Mouse (Mus musculus): ENCODE data around the gene Apex2. TPM values are rescaled to one million over a fixed set of nuclear protein-coding genes. Genes with fewer than 3 reads are reported as not detected.
A peak's percentile ranks its signal among the peaks of the same experiment; 100 is the strongest.
"Not testable (repeated sequence)": the region's sequence is repeated elsewhere in the genome, so short reads cannot be mapped to it uniquely, and the experiment has no call there.

Apex2 gene
- polyA plus RNA-seq, 1 experiment from 2014 or later = 14.4 TPM

DNA sequence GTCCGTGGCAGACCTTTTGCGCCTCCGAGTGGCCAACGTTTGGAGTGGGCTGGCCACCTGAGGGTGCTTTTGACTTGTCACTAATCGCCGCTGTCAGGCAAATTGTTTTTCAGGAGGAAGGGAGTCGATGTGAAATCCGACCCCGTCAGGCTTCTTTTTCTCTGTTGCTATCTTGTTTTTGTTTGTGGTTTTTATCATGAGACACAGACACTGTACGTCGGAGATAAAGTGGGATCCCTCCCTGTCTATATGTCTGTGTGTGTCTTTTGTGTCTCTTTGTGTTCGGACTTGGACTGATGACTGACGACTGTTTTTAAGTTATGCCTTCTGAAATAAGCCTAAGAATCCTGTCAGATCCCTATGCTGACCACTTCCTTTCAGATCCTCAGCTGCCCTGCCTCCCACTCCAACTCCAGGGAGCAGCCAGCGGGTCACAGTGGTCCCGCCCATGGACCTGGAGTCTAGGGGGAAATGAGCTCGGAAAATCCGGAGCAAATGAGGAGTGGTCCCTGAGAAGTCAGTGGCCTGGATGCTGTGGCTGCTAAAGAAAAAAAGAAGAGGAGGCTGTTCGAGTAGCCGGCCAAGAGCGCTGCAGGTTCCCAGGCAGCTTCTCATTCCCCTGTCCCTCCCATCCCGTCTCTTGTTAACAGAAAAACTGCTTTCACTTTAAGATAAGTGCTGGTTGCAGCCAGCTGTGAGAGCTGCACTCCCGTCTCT lies 103.2 kb downstream of the Apex2 start:
- peak overlapping the region; percentile 60; the same call in 1 of the 2 replicates for H3K27ac ChIP-seq
- H3K4me3 ChIP-seq = peak overlapping the region; percentile 30

DNA sequence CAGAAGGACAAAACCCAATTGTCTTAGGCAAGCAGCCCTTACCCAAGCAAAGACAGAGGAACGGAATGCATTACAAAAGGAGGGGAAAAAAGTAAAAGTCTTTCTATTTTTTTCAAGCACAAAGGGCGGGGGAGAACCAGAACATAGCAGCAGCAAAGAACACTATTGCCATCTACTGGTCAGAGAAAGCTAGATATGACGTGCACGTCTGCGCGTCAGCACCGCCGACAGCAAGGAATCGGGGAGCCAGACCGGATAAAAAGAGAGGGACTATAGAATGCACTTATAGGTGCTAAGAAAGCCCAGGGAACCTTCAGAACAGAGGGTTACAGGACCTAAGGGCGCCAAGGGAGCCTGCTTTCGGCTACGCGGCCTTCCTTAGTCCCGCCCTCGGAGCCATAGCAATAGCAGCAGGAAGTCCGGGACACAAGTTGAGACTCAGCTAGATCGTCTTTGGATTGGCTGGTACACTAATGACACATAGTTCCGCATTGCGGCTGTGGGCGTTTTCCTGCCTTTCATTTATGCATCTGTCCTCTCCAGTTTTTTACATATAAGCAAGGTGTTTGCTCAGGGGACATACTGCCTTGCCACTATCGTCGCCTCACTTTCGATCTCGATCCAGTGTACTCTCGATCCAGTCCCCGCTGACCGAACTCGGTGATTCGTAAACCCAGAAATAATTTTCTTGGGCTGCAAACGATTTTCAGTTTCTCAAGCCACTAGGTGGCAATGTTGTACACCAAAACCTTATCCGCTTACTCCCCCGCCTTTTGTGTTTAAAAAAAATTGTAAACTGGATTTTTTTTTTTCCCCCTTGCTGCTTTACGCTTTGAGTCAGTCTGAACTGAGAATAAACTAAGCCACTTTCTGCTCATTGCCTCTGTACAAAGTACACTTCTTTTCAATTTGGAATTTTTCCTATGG lies 111.6 kb downstream of the Apex2 start:
- Histone ChIP-seq H3K4me1 (peaks cover 8% of the 10 kb centered on the region), H3K4me3 (peak overlapping the region; percentile 63), H3K27ac (peak overlapping the region; percentile 77), H3K9ac (peak overlapping the region; percentile 63), H3K36me3 (no peaks in the 10 kb centered on the region), H3K9me3 (replicated peaks) (no peaks in the 10 kb centered on the region), H3K27me3 (replicated peaks) (no peaks in the 10 kb centered on the region), H3K4me2 (peak overlapping the region; percentile 51)
- under 1% methylated on average over 34 of the region's 34 CpGs for WGBS (ENCODE audit: insufficient replicate concordance)
- peak; percentile 98 for ATAC-seq

More for the DNA sequence above, 103.2 kb downstream of the Apex2 start:
- WGBS (ENCODE audit: insufficient replicate concordance) = 13% methylated on average over 11 of the region's 22 CpGs
- not testable (repeated sequence) for H3K9me3 ChIP-seq (replicated peaks); H3K4me1 ChIP-seq; H3K36me3 ChIP-seq; H3K9ac ChIP-seq; ATAC-seq; H3K27me3 ChIP-seq (replicated peaks)
- peak overlapping the region; percentile 50 for H3K4me2 ChIP-seq

DNA sequence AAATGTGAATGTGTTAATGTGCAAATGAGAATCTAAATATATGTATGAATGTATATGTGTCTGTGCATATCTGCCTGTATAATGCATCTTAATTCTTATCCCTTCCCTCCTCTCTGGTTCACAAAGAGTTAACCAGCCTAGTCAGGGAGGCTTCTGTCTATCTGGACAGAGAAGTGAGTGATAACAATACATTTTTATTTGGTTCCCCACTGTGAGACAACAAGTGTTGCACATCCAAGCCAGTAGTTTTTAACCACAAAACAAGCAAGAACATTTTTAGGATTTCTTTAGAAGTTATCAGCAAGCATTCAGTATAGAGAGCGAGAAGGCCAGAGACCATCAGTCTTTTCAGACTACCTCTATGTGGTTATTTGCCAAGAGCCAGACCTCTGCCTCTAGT lies 118.3 kb downstream of the Apex2 start:
- no peak overlapping the region for H3K9ac ChIP-seq
- 65% methylated on average over 1 of the region's 1 CpGs for WGBS (ENCODE audit: insufficient replicate concordance)
- no peak overlapping the region for H3K4me2 ChIP-seq
- H3K4me1 ChIP-seq = peaks cover 21% of the 10 kb centered on the region
- no peaks in the 10 kb centered on the region for H3K27me3 ChIP-seq (replicated peaks)
- H3K36me3 ChIP-seq = no peaks in the 10 kb centered on the region
- ATAC-seq = no peak
- no peak overlapping the region for H3K27ac ChIP-seq
- no peaks in the 10 kb centered on the region for H3K9me3 ChIP-seq (replicated peaks)
- no peak overlapping the region for H3K4me3 ChIP-seq

Small RNAs within 50 kb of the gene (microRNA-seq; reads per million reads assigned to microRNA genes)
- gene Mir3620 = not detected

Other genes with a start within 250 kb of the Apex2 start
- 16.5 and 18.0 TPM in 2 replicates for gene Tmem29, start 130.7 kb downstream of the Apex2 start, polyA plus RNA-seq (2016; fragmentation: Nextera tagmentation; extraction: Ambion mirVana)
- gene Alas2, start 42.5 kb downstream of the Apex2 start, polyA plus RNA-seq (2016; fragmentation: Nextera tagmentation; extraction: Ambion mirVana) = 776 and 813 TPM in 2 replicates
- 6.9 and 7.1 TPM in 2 replicates for gene Pfkfb1, start 1.6 kb downstream of the Apex2 start, polyA plus RNA-seq (2016; fragmentation: Nextera tagmentation; extraction: Ambion mirVana)
- 4.1 and 4.4 TPM in 2 replicates for gene Tro, start 67.7 kb upstream of the Apex2 start, polyA plus RNA-seq (2016; fragmentation: Nextera tagmentation; extraction: Ambion mirVana)
- 103 and 106 TPM in 2 replicates for gene Maged2, start 224.5 kb upstream of the Apex2 start, polyA plus RNA-seq (2016; fragmentation: Nextera tagmentation; extraction: Ambion mirVana)